Mouse (Mus musculus): ENCODE data around the gene Bcan. TPM values are rescaled to one million over a fixed set of nuclear protein-coding genes. Genes with fewer than 3 reads are reported as not detected.
A peak's percentile ranks its signal among the peaks of the same experiment; 100 is the strongest.

Gene Bcan
- polyA plus RNA-seq, 1 experiment from 2014 or later: 0.15 TPM

- ATAC-seq (ENCODE audit: insufficient number of reproducible peaks, low FRiP score): peak; percentile 52
- WGBS: under 1% methylated on average over 44 of the region's 44 CpGs
- Histone ChIP-seq H3K27ac (ENCODE audit: poor library complexity, severe bottlenecking) (peak within 1 kb of the TSS; percentile 69), H3K4me3 (peak within 1 kb of the TSS; percentile 74), H3K4me2 (peak within 1 kb of the TSS; percentile 98), H3K4me1 (replicated peaks) (peaks cover 44% of the 10 kb centered on the region), H3K27me3 (replicated peaks) (peaks cover 11% of the 10 kb centered on the region), H3K9me3 (replicated peaks) (no peaks in the 10 kb centered on the region), H3K9ac (peak within 1 kb of the TSS; percentile 91), H3K36me3 (peaks cover 14% of the 10 kb centered on the region)
Measured at GRCm38 (mm10) chr3:87970939-87971488, 29.0 kb downstream of the Bcan start, which contains the start of gene Nes. Gene Nes (plus strand): TSS chr3:87971078.

GRCm38 (mm10) chr3:87970184-87970938 is 29.7 kb downstream of the Bcan start:
- Histone ChIP-seq H3K4me1 (replicated peaks) (peaks cover 44% of the 10 kb centered on the region), H3K27me3 (replicated peaks) (peaks cover 11% of the 10 kb centered on the region), H3K4me2 (peak overlapping the region; percentile 98), H3K9ac (peak overlapping the region; percentile 91), H3K9me3 (replicated peaks) (no peaks in the 10 kb centered on the region), H3K27ac (ENCODE audit: poor library complexity, severe bottlenecking) (peak overlapping the region; percentile 25; the same call in 1 of the 2 replicates), H3K36me3 (peaks cover 8% of the 10 kb centered on the region), H3K4me3 (peak overlapping the region; percentile 74)
- under 1% methylated on average over 21 of the region's 21 CpGs for WGBS
- ATAC-seq (ENCODE audit: insufficient number of reproducible peaks, low FRiP score): no peak

GRCm38 (mm10) chr3:87960586-87961191 is 39.3 kb downstream of the Bcan start:
- Histone ChIP-seq H3K27ac (ENCODE audit: poor library complexity, severe bottlenecking) (peak overlapping the region; percentile 84), H3K9ac (peak overlapping the region; percentile 77), H3K4me2 (peak overlapping the region; percentile 85), H3K36me3 (no peaks in the 10 kb centered on the region), H3K4me3 (peak overlapping the region; percentile 55), H3K27me3 (replicated peaks) (no peaks in the 10 kb centered on the region; the same call in 1 of the 2 replicates), H3K9me3 (replicated peaks) (no peaks in the 10 kb centered on the region), H3K4me1 (replicated peaks) (peaks cover 30% of the 10 kb centered on the region)
- WGBS: under 1% methylated on average over 27 of the region's 27 CpGs
- ATAC-seq (ENCODE audit: insufficient number of reproducible peaks, low FRiP score): peak; percentile 93

GRCm38 (mm10) chr3:87960191-87960585 is 39.8 kb downstream of the Bcan start:
- peak overlapping the region; percentile 85 for H3K4me2 ChIP-seq
- no peaks in the 10 kb centered on the region; the same call in 1 of the 2 replicates for H3K27me3 ChIP-seq (replicated peaks)
- H3K9ac ChIP-seq: peak overlapping the region; percentile 77
- peak overlapping the region; percentile 55 for H3K4me3 ChIP-seq
- no peaks in the 10 kb centered on the region for H3K36me3 ChIP-seq
- no peak for ATAC-seq (ENCODE audit: insufficient number of reproducible peaks, low FRiP score)
- no peaks in the 10 kb centered on the region for H3K9me3 ChIP-seq (replicated peaks)
- 7% methylated on average over 10 of the region's 10 CpGs for whole genome bisulfite sequencing
- peak overlapping the region; percentile 84 for H3K27ac ChIP-seq (ENCODE audit: poor library complexity, severe bottlenecking)
- peaks cover 30% of the 10 kb centered on the region for H3K4me1 ChIP-seq (replicated peaks)

- no peak for ATAC-seq (ENCODE audit: insufficient number of reproducible peaks, low FRiP score)
- Histone ChIP-seq H3K36me3 (no peaks in the 10 kb centered on the region), H3K27ac (ENCODE audit: poor library complexity, severe bottlenecking) (no peak overlapping the region), H3K9me3 (replicated peaks) (no peaks in the 10 kb centered on the region), H3K9ac (no peak overlapping the region), H3K27me3 (replicated peaks) (no peaks in the 10 kb centered on the region; the same call in 1 of the 2 replicates), H3K4me3 (no peak overlapping the region), H3K4me2 (no peak overlapping the region), H3K4me1 (replicated peaks) (peaks cover 30% of the 10 kb centered on the region)
- 60% methylated on average over 7 of the region's 7 CpGs for WGBS
Measured at GRCm38 (mm10) chr3:87959371-87959770, 40.7 kb downstream of the Bcan start.

- Histone ChIP-seq H3K27me3 (replicated peaks) (no peaks in the 10 kb centered on the region; the same call in 1 of the 2 replicates), H3K4me2 (no peak overlapping the region), H3K4me1 (replicated peaks) (peaks cover 30% of the 10 kb centered on the region), H3K9ac (no peak overlapping the region), H3K27ac (ENCODE audit: poor library complexity, severe bottlenecking) (no peak overlapping the region), H3K4me3 (no peak overlapping the region), H3K9me3 (replicated peaks) (no peaks in the 10 kb centered on the region), H3K36me3 (no peaks in the 10 kb centered on the region)
- WGBS: 71% methylated on average over 1 of the region's 1 CpGs
- ATAC-seq (ENCODE audit: insufficient number of reproducible peaks, low FRiP score): no peak
Measured at GRCm38 (mm10) chr3:87958967-87959366, 41.1 kb downstream of the Bcan start.

- Histone ChIP-seq H3K4me1 (replicated peaks) (peaks cover 30% of the 10 kb centered on the region), H3K9ac (no peak overlapping the region), H3K27me3 (replicated peaks) (no peaks in the 10 kb centered on the region; the same call in 1 of the 2 replicates), H3K4me2 (no peak overlapping the region), H3K9me3 (replicated peaks) (no peaks in the 10 kb centered on the region), H3K27ac (ENCODE audit: poor library complexity, severe bottlenecking) (no peak overlapping the region), H3K36me3 (no peaks in the 10 kb centered on the region), H3K4me3 (no peak overlapping the region)
- no peak for ATAC-seq (ENCODE audit: insufficient number of reproducible peaks, low FRiP score)
- 13% methylated on average over 4 of the region's 4 CpGs for WGBS
Measured at GRCm38 (mm10) chr3:87958476-87958875, 41.6 kb downstream of the Bcan start.

- H3K9ac ChIP-seq: no peak overlapping the region
- H3K4me3 ChIP-seq: no peak overlapping the region
- no peaks in the 10 kb centered on the region; the same call in 1 of the 2 replicates for H3K27me3 ChIP-seq (replicated peaks)
- ATAC-seq (ENCODE audit: insufficient number of reproducible peaks, low FRiP score): no peak
- H3K36me3 ChIP-seq: no peaks in the 10 kb centered on the region
- no peak overlapping the region for H3K27ac ChIP-seq (ENCODE audit: poor library complexity, severe bottlenecking)
- 29% methylated on average over 1 of the region's 1 CpGs for WGBS
- no peaks in the 10 kb centered on the region for H3K9me3 ChIP-seq (replicated peaks)
- H3K4me1 ChIP-seq (replicated peaks): peaks cover 31% of the 10 kb centered on the region
- H3K4me2 ChIP-seq: no peak overlapping the region
Measured at GRCm38 (mm10) chr3:87958056-87958455, 42.0 kb downstream of the Bcan start.

- Histone ChIP-seq H3K4me3 (peak overlapping the region; percentile 45), H3K9me3 (replicated peaks) (no peaks in the 10 kb centered on the region), H3K36me3 (no peaks in the 10 kb centered on the region), H3K9ac (peak overlapping the region; percentile 62), H3K27ac (ENCODE audit: poor library complexity, severe bottlenecking) (0 out of 2 replicates have a peak overlapping the region, but pooled peaks have one; percentile 28), H3K27me3 (replicated peaks) (peaks cover 45% of the 10 kb centered on the region), H3K4me2 (peak overlapping the region; percentile 76), H3K4me1 (replicated peaks) (peaks cover 44% of the 10 kb centered on the region)
- peak; percentile 70; the same call in 1 of the 2 replicates for ATAC-seq (ENCODE audit: insufficient number of reproducible peaks, low FRiP score)
- WGBS: 0% methylated on average over 5 of the region's 5 CpGs
Measured at GRCm38 (mm10) chr3:87952440-87952839, 47.6 kb downstream of the Bcan start.

- ATAC-seq (ENCODE audit: insufficient number of reproducible peaks, low FRiP score): no peak
- Histone ChIP-seq H3K27me3 (replicated peaks) (peaks cover 49% of the 10 kb centered on the region), H3K4me1 (replicated peaks) (peaks cover 49% of the 10 kb centered on the region)
Measured at GRCm38 (mm10) chr3:87951946-87952345, 48.1 kb downstream of the Bcan start.

GRCm38 (mm10) chr3:87949955-87950515 is 50.0 kb downstream of the Bcan start:
- H3K36me3 ChIP-seq: no peaks in the 10 kb centered on the region
- H3K9ac ChIP-seq: no peak overlapping the region
- peaks cover 69% of the 10 kb centered on the region for H3K27me3 ChIP-seq (replicated peaks)
- no peak overlapping the region for H3K4me2 ChIP-seq
- WGBS: 18% methylated on average over 13 of the region's 13 CpGs
- ATAC-seq (ENCODE audit: insufficient number of reproducible peaks, low FRiP score): no peak
- H3K9me3 ChIP-seq (replicated peaks): no peaks in the 10 kb centered on the region
- no peak overlapping the region for H3K4me3 ChIP-seq
- H3K4me1 ChIP-seq (replicated peaks): peaks cover 67% of the 10 kb centered on the region
- H3K27ac ChIP-seq (ENCODE audit: poor library complexity, severe bottlenecking): no peak overlapping the region

More at GRCm38 (mm10) chr3:87951946-87952345, 48.1 kb downstream of the Bcan start:
- Histone ChIP-seq H3K27ac (ENCODE audit: poor library complexity, severe bottlenecking) (0 out of 2 replicates have a peak overlapping the region, but pooled peaks have one; percentile 28), H3K4me3 (peak overlapping the region; percentile 45), H3K36me3 (no peaks in the 10 kb centered on the region), H3K9ac (peak overlapping the region; percentile 62), H3K4me2 (peak overlapping the region; percentile 76), H3K9me3 (replicated peaks) (no peaks in the 10 kb centered on the region)
- WGBS: 7% methylated on average over 12 of the region's 12 CpGs
